Mouse (Mus musculus): ENCODE results near the gene Pdzd2.

- TF ChIP-seq TAL1 (IDR thresholded peaks at IDR 0.05; ENCODE audit: low read length) (no peak), GATA1 (IDR thresholded peaks at IDR 0.05; ENCODE audit: low read length) (no peak)
Observed at GRCm38 (mm10) chr15:12728381-12728780, 11.3 kb downstream of the Pdzd2 start.
